Mouse (Mus musculus) spleen, adult 2 months (tissue): Measurements from ENCODE around the gene Dennd1c.

ENCODE experiments used
- CTCF ChIP-seq: fragments of 200-500 bp; IDR thresholded peaks from 2 replicates; pipeline ENCODE4 v1.5.1; 2011; ENCODE audit warnings: mild to moderate bottlenecking, inconsistent platforms; ENCODE audit not compliant: insufficient read depth, insufficient read length, insufficient replicate concordance; ENCODE audit errors: extremely low read depth
- POLR2A ChIP-seq: fragments of 200-500 bp; IDR thresholded peaks from 2 replicates; pipeline ENCODE4 v1.6.1; 2011; ENCODE audit warnings: low read depth, low read length, inconsistent platforms

- TF ChIP-seq POLR2A = no peak
- no peak for TF ChIP-seq CTCF
Measured at GRCm38 (mm10) chr17:57059486-57059977, 18.8 kb downstream of the Dennd1c start, which contains the start of gene Slc25a23.
